Mouse (Mus musculus) heart, embryonic 15.5 days (tissue): Measurements from ENCODE around the gene Kmt2c. TPM values are rescaled to one million over a fixed set of nuclear protein-coding genes. Genes with fewer than 3 reads are reported as not detected.
"Not testable (repeated sequence)": the region's sequence is repeated elsewhere in the genome, so short reads cannot be mapped to it uniquely, and the experiment has no call there.

ENCODE experiments used
- ATAC-seq: fragments of 200-750 bp; cut with Nextera tagmentation; replicated peaks from 2 replicates; pipeline ENCODE4 v1.8.0; 2017; ENCODE audit warnings: low read depth, moderate TSS enrichment; ENCODE audit not compliant: insufficient number of reproducible peaks, insufficient read depth, low FRiP score
- H3K27ac ChIP-seq: fragments of 300-500 bp; sonication (generic); 2 replicates; pipeline ENCODE4 v1.5.1; 2015; ENCODE audit warnings: mild to moderate bottlenecking, inconsistent platforms
- H3K27me3 ChIP-seq: fragments of 300-500 bp; sonication (generic); 2 replicates; pipeline ENCODE4 v1.6.1; 2015; ENCODE audit warnings: inconsistent platforms
- H3K36me3 ChIP-seq: fragments of 300-500 bp; sonication (generic); 2 replicates; pipeline ENCODE4 v1.6.1; 2015; ENCODE audit warnings: mild to moderate bottlenecking, inconsistent platforms
- H3K4me1 ChIP-seq: fragments of 300-500 bp; sonication (generic); replicated peaks from 2 replicates; pipeline ENCODE4 v1.6.1; 2015; ENCODE audit warnings: inconsistent platforms
- H3K4me2 ChIP-seq: fragments of 300-500 bp; sonication (generic); 2 replicates; pipeline ENCODE4 v1.6.1; 2015; ENCODE audit warnings: inconsistent platforms, mild to moderate bottlenecking, moderate library complexity
- H3K4me3 ChIP-seq: fragments of 300-500 bp; sonication (generic); 2 replicates; pipeline ENCODE4 v1.5.1; 2015; ENCODE audit warnings: mild to moderate bottlenecking, inconsistent platforms
- H3K9ac ChIP-seq: fragments of 300-500 bp; sonication (generic); 2 replicates; pipeline ENCODE4 v1.6.1; 2015; ENCODE audit warnings: mild to moderate bottlenecking, inconsistent platforms
- H3K9me3 ChIP-seq: fragments of 300-500 bp; sonication (generic); replicated peaks from 2 replicates; pipeline ENCODE4 v1.6.1; 2016; ENCODE audit warnings: inconsistent platforms
- WGBS: fragments of 180-500 bp; shearing (Covaris S2); methylation state at CpG from one replicate; pipeline ENCODE4 v1.1.7; 2015; ENCODE audit warnings: mixed read lengths; 5-methylcytosine and 5-hydroxymethylcytosine counted together
- polyA plus RNA-seq: library from polyadenylated mRNA; unstranded; fragments of >200 nt; fragmentation: Nextera tagmentation; extraction: Ambion mirVana; gene quantifications from 2 replicates; pipeline ENCODE4 v1.2.1, GENCODE M21; 2015

Gene Kmt2c
- polyA plus RNA-seq, 1 experiment from 2014 or later = 7.3 TPM

DNA sequence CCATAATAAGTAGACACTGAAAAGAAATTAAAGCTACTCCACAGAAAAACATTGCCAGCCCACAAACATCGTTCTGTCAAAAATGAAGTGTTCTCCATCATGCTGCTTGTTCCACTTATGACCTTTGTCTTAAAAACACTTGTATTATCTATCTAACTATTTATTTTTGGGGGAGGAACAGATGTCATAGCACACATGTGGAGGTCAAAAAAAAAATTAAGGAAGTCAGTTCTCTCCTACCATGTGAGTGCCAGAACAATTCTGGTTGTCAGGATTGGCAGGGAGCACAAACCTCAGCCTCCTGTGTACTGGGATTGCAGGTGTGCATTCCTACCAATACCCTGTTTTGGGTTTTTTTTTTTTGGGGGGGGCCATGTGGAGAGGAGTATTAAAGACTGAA lies 36.6 kb downstream of the Kmt2c start:
- Histone ChIP-seq H3K4me1 (peaks cover 13% of the 10 kb centered on the region), H3K27me3 (no peaks in the 10 kb centered on the region), H3K27ac (no peak overlapping the region), H3K9ac (no peak overlapping the region), H3K36me3 (no peaks in the 10 kb centered on the region), H3K9me3 (no peaks in the 10 kb centered on the region), H3K4me2 (no peak overlapping the region), H3K4me3 (no peak overlapping the region)
- no peak for ATAC-seq
- 61% methylated on average over 1 of the region's 1 CpGs for WGBS

DNA sequence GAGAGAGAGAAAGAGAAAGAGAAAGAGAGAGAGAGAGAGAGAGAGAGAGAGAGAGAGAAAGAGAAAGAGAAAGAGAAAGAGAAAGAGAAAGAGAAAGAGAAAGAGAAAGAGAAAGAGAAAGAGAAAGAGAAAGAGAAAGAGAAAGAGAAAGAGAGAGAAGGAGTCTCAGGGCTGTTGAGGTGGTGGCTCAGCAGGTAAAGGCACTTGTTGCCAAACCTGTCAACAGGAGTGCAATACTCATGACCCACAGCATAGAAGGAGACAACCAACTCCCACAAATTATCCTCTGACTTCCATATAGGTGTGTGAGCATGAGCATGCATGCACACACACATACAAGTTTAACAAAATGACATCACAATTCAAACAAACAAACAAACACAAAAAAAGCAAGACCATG lies 43.2 kb downstream of the Kmt2c start:
- H3K27me3 ChIP-seq, H3K4me2 ChIP-seq, H3K9me3 ChIP-seq, H3K4me3 ChIP-seq, ATAC-seq, H3K27ac ChIP-seq, H3K36me3 ChIP-seq, H3K9ac ChIP-seq: not testable (repeated sequence)
- H3K4me1 ChIP-seq = peaks cover 11% of the 10 kb centered on the region

DNA sequence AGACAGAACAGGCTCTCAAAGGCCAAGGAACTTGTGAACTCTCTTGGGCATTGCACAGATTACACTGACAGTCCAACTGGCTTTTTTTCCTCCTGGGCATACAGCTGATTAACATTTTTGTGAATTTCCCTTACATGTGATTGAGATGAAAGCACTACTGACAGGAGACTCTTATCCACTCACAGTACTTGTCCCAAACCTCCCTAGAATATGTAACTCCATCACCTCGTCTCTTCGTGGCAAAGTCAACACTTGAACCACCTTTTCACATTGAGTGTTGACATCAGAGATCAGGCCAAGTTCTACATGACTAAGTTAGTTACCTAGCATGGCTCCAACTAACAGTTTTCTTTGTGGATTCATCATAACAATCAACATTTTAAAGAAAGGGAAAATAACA lies 45.9 kb downstream of the Kmt2c start:
- H3K4me3 ChIP-seq = no peak overlapping the region
- H3K4me1 ChIP-seq = peaks cover 15% of the 10 kb centered on the region
- H3K36me3 ChIP-seq = no peaks in the 10 kb centered on the region
- no peak for ATAC-seq
- no peak overlapping the region for H3K27ac ChIP-seq
- no peaks in the 10 kb centered on the region for H3K27me3 ChIP-seq
- H3K4me2 ChIP-seq = no peak overlapping the region
- 37% methylated on average over 2 of the region's 2 CpGs for WGBS
- no peak overlapping the region for H3K9ac ChIP-seq
- no peaks in the 10 kb centered on the region for H3K9me3 ChIP-seq

DNA sequence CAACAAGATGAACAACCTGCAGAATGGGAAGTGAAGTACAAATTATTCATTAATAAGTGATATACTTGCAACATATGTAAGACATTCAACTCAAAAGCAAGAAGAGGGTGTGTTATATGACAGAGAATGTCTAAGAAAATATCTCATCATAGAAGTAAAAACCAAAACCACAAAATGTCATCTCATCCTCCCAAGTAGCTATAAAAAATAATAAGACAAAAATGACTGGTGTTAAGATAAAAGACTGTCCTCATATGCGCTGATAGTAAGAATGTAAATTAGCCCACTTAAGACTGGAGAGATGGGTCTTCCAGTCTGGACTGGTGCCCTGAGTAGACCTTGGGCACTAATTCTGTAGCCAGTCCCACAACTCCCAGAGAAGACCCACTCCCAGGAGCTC lies 61.1 kb downstream of the Kmt2c start:
- H3K9me3 ChIP-seq = no peaks in the 10 kb centered on the region
- ATAC-seq = no peak
- H3K4me3 ChIP-seq = no peak overlapping the region
- no peak overlapping the region for H3K27ac ChIP-seq
- no peaks in the 10 kb centered on the region for H3K36me3 ChIP-seq
- no peaks in the 10 kb centered on the region for H3K27me3 ChIP-seq
- no peak overlapping the region for H3K4me2 ChIP-seq
- no peaks in the 10 kb centered on the region for H3K4me1 ChIP-seq
- H3K9ac ChIP-seq = no peak overlapping the region
- 90% methylated on average over 1 of the region's 1 CpGs for WGBS

DNA sequence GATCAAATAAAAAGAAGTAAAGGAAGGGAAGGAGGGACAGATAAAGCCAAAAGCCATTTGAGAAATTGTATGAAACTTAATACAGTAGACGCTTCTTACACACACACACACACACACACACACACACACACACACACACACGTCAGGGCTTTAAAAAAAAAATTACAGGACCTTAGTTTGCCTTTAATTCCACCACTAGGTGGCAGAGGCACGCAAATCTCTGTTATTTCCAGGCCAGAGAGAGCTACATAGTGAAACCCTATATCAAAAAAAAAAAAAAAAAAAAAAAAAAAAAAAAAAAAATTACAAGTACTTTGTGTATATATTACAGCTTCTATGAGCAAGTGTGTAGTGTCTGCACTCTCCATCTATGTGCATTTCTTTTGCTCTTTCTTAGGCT lies 62.5 kb downstream of the Kmt2c start:
- Histone ChIP-seq H3K27ac (no peak overlapping the region), H3K4me2 (no peak overlapping the region), H3K36me3 (no peaks in the 10 kb centered on the region), H3K27me3 (no peaks in the 10 kb centered on the region), H3K9ac (no peak overlapping the region), H3K4me3 (no peak overlapping the region), H3K4me1 (no peaks in the 10 kb centered on the region), H3K9me3 (no peaks in the 10 kb centered on the region)
- no peak for ATAC-seq
- 24% methylated on average over 3 of the region's 3 CpGs for whole genome bisulfite sequencing

DNA sequence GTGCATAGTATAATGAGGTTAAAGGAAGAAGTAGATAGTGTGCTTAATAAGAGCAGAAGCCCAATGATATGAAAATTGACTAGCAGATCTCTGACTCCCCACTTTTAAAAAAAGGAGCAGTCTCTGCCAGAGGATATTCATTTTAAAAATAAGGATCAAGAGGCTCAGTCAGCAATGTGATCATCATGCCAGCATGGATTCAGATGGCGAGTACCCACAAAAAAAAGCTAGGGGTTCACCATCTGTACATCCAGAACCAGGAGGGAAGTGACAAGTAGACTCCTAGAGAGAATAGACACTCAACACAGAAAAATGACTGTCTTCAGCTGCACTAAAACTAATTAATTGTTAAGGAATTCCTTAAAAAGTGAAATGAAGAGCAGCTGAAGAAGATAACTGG lies 76.0 kb downstream of the Kmt2c start:
- Histone ChIP-seq H3K27ac (no peak overlapping the region), H3K4me1 (no peaks in the 10 kb centered on the region), H3K36me3 (no peaks in the 10 kb centered on the region), H3K4me3 (no peak overlapping the region), H3K4me2 (no peak overlapping the region), H3K27me3 (no peaks in the 10 kb centered on the region), H3K9me3 (no peaks in the 10 kb centered on the region), H3K9ac (no peak overlapping the region)
- 78% methylated on average over 1 of the region's 1 CpGs for WGBS
- no peak for ATAC-seq

DNA sequence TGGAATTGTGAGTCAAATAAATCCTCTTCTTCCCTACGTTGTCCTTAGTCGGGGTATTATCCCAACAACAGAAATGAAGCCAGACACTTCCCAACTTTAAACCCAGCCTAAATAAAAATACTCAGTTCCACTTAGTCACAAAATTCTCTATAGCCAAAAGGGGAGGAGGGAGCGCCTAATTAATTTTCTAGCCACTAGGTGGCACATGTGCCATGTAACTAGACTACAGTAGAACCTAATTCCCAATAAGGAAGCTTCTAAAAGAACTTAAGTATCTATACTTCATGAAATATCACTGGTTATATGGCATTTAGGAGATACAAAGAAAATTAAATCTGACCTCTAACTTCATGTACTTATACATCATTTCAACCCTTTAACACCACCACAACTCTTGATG lies 78.0 kb downstream of the Kmt2c start:
- 36% methylated on average over 3 of the region's 3 CpGs for WGBS
- H3K4me2 ChIP-seq = no peak overlapping the region
- H3K4me1 ChIP-seq = no peaks in the 10 kb centered on the region
- no peaks in the 10 kb centered on the region for H3K36me3 ChIP-seq
- H3K4me3 ChIP-seq = no peak overlapping the region
- H3K27me3 ChIP-seq = no peaks in the 10 kb centered on the region
- H3K9me3 ChIP-seq = no peaks in the 10 kb centered on the region
- no peak for ATAC-seq
- no peak overlapping the region for H3K27ac ChIP-seq
- no peak overlapping the region for H3K9ac ChIP-seq

DNA sequence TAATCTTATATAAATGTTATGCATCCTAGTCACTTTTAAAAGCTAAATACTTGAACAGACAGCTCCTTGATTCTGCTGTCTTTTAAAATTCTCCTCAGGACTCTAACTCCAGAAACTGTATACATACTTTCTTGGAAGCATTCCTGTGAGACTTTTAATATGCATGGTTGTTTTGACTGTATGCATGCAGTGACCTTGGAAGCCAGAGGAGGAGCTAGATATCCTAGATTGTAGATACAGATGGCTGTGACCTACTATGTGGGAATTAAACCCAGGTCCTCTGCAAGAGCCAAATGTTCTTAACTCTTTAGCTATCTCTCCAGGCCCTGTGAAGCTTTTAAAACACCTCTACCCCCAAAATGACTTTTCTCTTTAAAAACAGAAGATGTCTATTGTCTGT lies 83.2 kb downstream of the Kmt2c start:
- Histone ChIP-seq H3K9me3 (no peaks in the 10 kb centered on the region), H3K4me1 (no peaks in the 10 kb centered on the region), H3K9ac (no peak overlapping the region), H3K4me3 (no peak overlapping the region), H3K4me2 (no peak overlapping the region), H3K27ac (no peak overlapping the region), H3K27me3 (no peaks in the 10 kb centered on the region), H3K36me3 (no peaks in the 10 kb centered on the region)
- ATAC-seq = no peak

DNA sequence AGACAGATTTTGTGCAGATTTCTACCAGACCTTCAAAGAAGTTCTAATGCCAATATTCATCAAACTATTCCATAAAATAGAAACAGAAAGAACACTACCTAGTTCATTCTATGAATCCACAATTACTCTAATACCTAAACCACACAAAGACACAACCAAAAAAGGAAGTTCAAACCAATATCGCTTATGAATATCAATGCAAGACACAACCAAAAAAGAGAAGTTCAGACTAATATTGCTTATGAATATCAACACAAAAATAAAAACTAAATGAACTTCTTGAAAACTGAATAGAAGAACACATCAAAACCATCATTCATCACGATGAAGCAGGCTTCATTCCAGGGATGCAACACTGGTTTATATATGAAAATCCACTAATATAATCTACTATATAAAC lies 101.9 kb downstream of the Kmt2c start:
- Histone ChIP-seq H3K36me3 (0 out of 2 replicates have a peak, but pooled peaks cover 3% of the 10 kb centered on the region), H3K4me2 (no peak overlapping the region), H3K9me3 (no peaks in the 10 kb centered on the region), H3K4me1 (no peaks in the 10 kb centered on the region), H3K9ac (no peak overlapping the region), H3K27ac (no peak overlapping the region), H3K27me3 (no peaks in the 10 kb centered on the region), H3K4me3 (no peak overlapping the region)
- no peak for ATAC-seq
- WGBS = 91% methylated on average over 2 of the region's 2 CpGs

DNA sequence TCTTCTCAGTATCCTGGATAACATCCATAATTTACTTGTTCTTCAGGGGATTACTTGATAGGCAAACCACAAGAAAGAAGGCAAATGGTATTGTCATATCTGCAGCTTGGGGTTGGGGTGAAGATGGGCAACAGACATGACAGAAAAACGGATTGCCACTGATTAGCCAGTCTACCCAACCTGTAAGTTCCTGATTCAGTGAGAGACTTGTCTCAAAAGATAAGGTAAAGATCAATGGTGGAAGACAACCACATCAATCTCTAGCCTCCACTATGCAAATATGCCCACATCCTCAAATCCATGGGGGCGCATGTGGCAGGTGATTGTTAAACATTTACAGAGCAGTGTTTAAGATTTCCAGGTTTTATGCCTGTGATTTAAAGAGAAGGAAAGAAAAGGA lies 105.9 kb downstream of the Kmt2c start:
- no peak overlapping the region for H3K27ac ChIP-seq
- no peaks in the 10 kb centered on the region for H3K4me1 ChIP-seq
- H3K36me3 ChIP-seq = 0 out of 2 replicates have a peak, but pooled peaks cover 3% of the 10 kb centered on the region
- H3K9me3 ChIP-seq = no peaks in the 10 kb centered on the region
- no peaks in the 10 kb centered on the region for H3K27me3 ChIP-seq
- no peak overlapping the region for H3K4me3 ChIP-seq
- no peak overlapping the region for H3K4me2 ChIP-seq
- 72% methylated on average over 2 of the region's 2 CpGs for WGBS
- ATAC-seq = no peak
- H3K9ac ChIP-seq = no peak overlapping the region

DNA sequence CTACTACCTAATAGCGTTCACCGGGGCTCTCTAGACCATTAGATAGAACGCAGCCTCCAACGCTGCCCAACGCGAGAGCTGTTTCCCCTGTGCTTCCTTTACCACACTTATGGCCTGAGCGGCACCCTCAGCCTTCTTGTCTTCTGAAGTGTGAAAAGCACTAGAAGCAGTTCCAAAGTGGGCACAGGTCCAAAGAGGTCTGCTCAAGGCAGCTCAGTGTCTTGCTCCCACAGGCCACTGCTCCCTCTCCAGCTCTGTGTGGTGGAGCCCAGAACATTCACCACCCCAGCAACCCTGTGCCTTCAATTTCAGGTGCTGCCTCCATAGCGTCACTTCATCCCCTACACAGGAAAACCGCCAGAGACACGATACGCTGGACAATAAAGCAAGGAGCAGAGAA lies 115.0 kb downstream of the Kmt2c start:
- 74% methylated on average over 11 of the region's 11 CpGs for WGBS
- no peaks in the 10 kb centered on the region for H3K9me3 ChIP-seq
- H3K36me3 ChIP-seq = no peaks in the 10 kb centered on the region
- ATAC-seq = no peak
- no peaks in the 10 kb centered on the region for H3K27me3 ChIP-seq
- H3K27ac ChIP-seq = no peak overlapping the region
- no peak overlapping the region for H3K9ac ChIP-seq
- no peak overlapping the region for H3K4me3 ChIP-seq
- peaks cover 3% of the 10 kb centered on the region; the same call in 1 of the 2 replicates for H3K4me1 ChIP-seq
- H3K4me2 ChIP-seq = no peak overlapping the region

DNA sequence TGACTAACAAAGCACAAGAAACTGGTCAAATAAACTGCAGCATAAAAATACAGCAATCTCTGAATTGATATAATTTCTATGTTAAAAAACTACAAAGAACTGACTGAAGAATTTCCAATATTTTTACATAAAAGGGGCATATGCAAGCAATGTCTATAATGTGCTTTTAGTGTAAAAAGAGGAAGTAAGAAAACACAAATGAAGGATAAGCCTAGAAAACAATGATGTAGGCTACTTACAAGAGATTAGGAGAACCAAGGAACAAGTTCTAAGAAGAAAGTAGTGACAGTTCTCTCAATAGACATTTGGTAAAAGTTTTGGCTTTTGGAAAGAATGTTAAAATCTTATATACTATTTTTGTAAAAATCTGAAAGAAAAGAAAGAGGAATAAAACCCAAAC lies 119.4 kb downstream of the Kmt2c start:
- Histone ChIP-seq H3K27me3 (no peaks in the 10 kb centered on the region), H3K4me3 (no peak overlapping the region), H3K9me3 (no peaks in the 10 kb centered on the region), H3K9ac (no peak overlapping the region), H3K4me1 (peaks cover 3% of the 10 kb centered on the region; the same call in 1 of the 2 replicates), H3K36me3 (no peaks in the 10 kb centered on the region), H3K4me2 (no peak overlapping the region), H3K27ac (no peak overlapping the region)
- no peak for ATAC-seq

DNA sequence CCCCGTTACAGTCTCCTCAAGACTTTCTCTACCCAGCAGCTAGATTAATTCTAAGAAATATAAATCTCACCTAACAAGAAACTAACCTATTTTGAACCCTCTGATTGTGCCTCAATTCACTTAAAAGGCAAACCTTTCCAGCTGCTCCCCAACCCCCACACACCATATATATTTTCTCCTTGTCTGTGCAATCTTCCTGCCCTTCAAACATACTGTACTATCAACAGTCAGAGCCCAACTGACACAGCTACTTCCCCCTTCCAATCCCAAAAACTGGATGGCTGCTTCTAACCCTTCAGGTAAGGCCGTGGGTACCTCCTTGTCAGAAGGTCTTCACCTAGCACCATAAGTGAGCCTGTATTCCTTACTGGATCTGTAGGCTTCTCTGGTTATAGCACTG lies 130.2 kb downstream of the Kmt2c start:
- peaks cover 7% of the 10 kb centered on the region; the same call in 1 of the 2 replicates for H3K36me3 ChIP-seq
- no peak overlapping the region for H3K9ac ChIP-seq
- 95% methylated on average over 2 of the region's 2 CpGs for WGBS
- H3K4me1 ChIP-seq = no peaks in the 10 kb centered on the region
- H3K4me3 ChIP-seq = no peak overlapping the region
- no peak overlapping the region for H3K27ac ChIP-seq
- H3K9me3 ChIP-seq = no peaks in the 10 kb centered on the region
- H3K27me3 ChIP-seq = no peaks in the 10 kb centered on the region
- no peak overlapping the region for H3K4me2 ChIP-seq
- ATAC-seq = no peak
